Mouse (Mus musculus) left cerebral cortex, postnatal 14 days (tissue): Measurements from ENCODE around the gene St13. TPM values are rescaled to one million over a fixed set of nuclear protein-coding genes. Genes with fewer than 3 reads are reported as not detected.
A peak's percentile ranks its signal among the peaks of the same experiment; 100 is the strongest.

Experiments
- DNase-seq, 2 experiments: peaks; one replicate each; pipeline ENCODE4 v3.0.0; 2021 to 2022; ENCODE audit warnings: low spot score in 2 of 2, mixed read lengths in 1 of 2
- intact Hi-C: fragments of 180-260 bp; cut with DNase I; formaldehyde crosslinking; loops from one replicate; pipeline ENCODE4 v1.15.1; 2025
- total RNA-seq, 2 experiments: library from RNA; stranded (reverse); gene quantifications; 2 replicates each; pipeline ENCODE4 v1.2.3; 2021

Gene St13
- total RNA-seq, 2 experiments from 2014 or later: 149 to 161 TPM

DNA sequence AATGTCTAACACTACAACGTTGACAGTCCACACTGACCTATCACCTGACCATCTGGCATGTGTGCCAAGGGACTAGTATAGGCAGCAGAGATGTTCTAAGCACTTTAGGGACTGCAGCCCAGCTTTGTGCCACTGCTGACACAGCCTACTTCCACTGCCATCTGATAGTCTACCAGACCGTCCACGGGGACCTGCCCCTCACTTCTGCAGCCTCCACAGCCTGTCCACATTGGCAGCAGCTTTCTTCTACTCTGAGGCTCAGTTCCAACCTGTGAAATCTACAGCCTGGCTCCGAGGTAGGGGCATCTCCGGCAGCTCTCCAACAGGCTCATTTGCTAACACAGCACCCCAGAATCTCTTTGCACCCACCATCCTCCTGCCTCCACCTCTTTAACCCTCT lies 63.4 kb downstream of the St13 start:
- intact Hi-C loops: no loop called here
- peak in 1 of 2 experiments; percentile 32 for DNase-seq

DNA sequence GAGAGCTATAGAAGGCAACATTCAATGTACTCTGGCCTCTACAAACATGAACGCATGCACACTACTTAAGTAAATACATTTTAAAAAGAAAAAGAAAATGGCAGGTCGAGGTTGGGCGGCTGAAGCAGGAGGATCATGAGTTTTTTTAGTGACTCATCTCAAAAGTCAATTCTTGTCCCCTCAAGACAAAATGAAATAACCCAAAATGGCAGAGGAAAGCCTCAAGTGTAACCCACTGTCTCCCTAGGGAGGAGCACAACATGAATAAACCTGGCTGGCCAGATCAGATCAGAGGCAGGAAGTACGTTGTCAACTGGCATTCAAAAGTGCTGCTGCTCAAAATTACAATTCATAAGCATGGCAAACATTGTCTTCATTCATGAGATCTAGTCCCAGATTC lies 67.4 kb downstream of the St13 start:
- DNase-seq: no peak
- intact Hi-C loops: no loop called here

DNA sequence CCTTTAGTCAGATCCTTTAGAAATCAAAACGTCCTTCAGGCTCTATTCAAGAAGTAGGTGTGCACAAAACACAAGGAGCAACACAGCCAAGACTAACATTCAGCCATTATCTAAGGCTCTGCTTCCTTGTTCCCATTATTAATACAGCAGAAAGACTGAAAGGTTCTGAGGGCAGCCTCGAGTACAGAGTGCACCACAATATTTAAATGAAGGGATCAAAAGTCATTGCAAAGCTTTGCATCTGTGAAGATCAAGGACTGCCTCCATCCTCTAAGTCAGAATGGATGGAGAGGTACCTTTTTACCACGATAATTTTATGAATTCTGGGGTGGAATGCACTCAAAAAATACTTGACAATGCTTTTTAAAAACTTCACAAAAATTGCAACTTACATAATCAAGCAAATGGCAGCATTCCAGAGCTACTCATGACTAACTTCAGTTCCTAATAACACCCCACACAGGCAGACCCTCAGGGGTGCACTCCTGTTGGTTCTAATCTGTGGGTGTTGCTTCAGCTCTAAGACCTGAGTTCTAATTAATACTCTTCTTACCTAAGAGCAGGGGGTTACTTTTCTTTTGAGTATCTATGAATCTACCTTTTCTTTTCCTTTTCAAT lies 69.0 kb downstream of the St13 start:
- no peak for DNase-seq
- intact Hi-C loops: no loop called here

DNA sequence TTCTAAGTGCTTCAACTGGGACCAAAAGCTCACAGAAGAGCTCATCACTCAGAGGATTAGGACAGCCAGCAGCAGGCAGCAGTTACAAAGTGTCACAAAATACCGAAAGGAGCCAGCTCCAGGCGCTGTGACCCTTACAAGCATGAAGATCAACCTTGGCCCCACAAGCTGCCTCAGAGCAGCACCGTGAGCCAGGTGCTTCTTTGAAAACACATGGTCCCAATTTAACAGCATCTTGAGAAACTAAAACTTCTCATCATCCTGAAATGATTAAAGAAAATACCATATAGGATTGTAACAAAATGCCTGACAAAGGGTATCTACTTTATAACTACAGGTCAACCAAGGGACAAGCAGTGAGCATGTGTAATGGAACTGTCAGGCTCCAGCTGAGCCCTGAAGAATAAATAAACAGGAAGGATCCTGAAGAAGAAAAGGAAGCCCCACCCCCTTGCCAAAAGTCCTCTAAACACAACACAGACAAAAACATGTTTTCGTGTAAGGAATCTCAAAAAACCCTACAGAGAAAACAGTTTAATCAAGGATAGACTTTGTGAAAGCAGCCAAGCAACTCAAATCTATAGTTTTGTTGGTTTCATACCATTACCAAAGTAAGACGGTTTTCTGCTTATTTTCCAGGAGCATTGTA lies 70.0 kb downstream of the St13 start:
- intact Hi-C loops: no loop called here
- no peak for DNase-seq

DNA sequence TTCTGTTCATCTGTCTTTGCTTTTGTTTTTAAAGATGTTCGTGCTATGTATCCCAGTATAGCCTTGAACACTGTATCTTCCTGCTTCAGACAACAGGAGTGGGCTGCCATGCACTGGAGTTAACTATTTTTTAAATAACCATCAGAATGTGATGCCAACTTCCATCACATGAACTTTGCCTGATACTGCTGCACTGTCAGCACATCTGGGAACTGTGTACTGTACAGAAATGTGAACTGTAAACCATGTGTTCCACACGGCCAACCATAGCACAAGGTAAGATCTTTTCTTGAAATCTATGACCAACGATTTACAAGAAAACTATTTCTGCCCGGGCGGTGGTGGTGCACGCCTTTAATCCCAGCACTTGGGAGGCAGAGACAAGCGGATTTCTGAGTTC lies 72.4 kb downstream of the St13 start:
- intact Hi-C loops: no loop called here

DNA sequence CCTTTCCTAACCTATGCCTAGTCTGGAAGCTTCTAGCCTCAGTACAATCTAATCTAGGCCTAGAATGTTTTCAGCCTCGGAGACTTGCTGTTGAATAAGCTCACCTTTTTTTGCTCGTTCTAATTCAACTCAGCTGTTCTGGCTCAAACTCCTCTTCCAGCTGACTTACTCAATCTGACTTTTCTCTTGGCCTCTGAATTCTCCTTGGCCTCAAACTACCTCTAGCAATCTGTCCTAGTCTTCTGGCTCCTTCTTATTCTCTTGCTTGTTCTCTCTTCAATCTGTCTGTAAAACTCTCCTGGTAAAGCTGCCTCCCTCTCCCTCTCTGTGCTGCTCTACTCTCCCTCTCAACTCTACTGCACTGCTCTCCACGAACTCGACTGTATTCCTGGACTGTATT lies 74.9 kb downstream of the St13 start:
- no peak for DNase-seq
- intact Hi-C loops: no loop called here

More for the DNA sequence above, 72.4 kb downstream of the St13 start:
- no peak for DNase-seq

GRCm38 (mm10) chr15:81320137-81320536 lies 79.7 kb downstream of the St13 start:
- no peak for DNase-seq
- intact Hi-C loops: no loop called here

DNA sequence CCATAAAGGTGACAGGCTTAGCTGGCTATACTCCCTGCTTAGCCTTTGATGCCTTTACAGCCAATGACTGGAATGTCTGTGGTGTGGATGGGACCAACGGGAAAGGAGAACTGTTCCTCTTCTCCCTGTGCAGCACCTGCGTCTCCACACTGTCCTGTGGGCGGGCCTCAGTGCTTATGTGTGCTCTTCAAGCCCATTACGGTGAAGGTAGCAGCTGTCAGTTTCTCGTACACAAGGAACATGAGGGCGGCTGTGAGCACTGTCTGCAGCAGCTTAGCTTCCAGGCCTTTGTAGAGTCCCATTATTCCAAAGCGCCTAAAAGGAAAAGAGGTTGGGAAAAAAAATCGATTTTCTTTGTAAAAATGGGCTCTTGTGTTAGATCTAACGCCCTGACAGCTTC lies 80.4 kb downstream of the St13 start:
- no peak for DNase-seq
- intact Hi-C loops: no loop called here

GRCm38 (mm10) chr15:81313928-81314327 lies 85.9 kb downstream of the St13 start:
- DNase-seq: no peak
- intact Hi-C loops: no loop called here

Other genes starting within 250 kb of the St13 start
- gene Mrtfa, start 209.3 kb downstream of the St13 start, total RNA-seq: 10 to 100 TPM; 58.0 to 66.8 TPM
- gene Mchr1, start 164.6 kb downstream of the St13 start, total RNA-seq: 10 to 100 TPM; 20.9 to 21.0 TPM
- gene Slc25a17, start 39.3 kb downstream of the St13 start, total RNA-seq: 10 to 100 TPM; 48.7 to 51.0 TPM
- gene Xpnpep3, start 61 bp upstream of the St13 start, total RNA-seq: 10 to 100 TPM; 11.7 to 15.2 TPM
- not detected for gene Dnajb7, start 8.2 kb upstream of the St13 start, total RNA-seq
- gene Rbx1, start 66.2 kb upstream of the St13 start, total RNA-seq: 100 to 1,000 TPM; 128 to 139 TPM
- 10 to 100 TPM; 57.9 to 58.3 TPM for gene Ep300, start 185.3 kb upstream of the St13 start, total RNA-seq